Mouse (Mus musculus) ES-E14 (cell line): ENCODE measurements at regions not wholly inside any gene's neighbourhood (a gene's known extent, or its start where the extent isn't known, plus 50 kb on each side); places are given as distances from the start of the nearest gene placed in this dataset.

Experiments
- HCFC1 ChIP-seq: IDR thresholded peaks from 2 replicates; pipeline ENCODE4 v1.6.1; 2012; ENCODE audit warnings: low read length, inconsistent platforms, borderline replicate concordance; ENCODE audit not compliant: insufficient read depth
- MAFK ChIP-seq: IDR thresholded peaks from 2 replicates; pipeline ENCODE4 v1.6.1; 2014; ENCODE audit warnings: mild to moderate bottlenecking, low read depth, low read length, inconsistent platforms; ENCODE audit not compliant: insufficient read depth

DNA sequence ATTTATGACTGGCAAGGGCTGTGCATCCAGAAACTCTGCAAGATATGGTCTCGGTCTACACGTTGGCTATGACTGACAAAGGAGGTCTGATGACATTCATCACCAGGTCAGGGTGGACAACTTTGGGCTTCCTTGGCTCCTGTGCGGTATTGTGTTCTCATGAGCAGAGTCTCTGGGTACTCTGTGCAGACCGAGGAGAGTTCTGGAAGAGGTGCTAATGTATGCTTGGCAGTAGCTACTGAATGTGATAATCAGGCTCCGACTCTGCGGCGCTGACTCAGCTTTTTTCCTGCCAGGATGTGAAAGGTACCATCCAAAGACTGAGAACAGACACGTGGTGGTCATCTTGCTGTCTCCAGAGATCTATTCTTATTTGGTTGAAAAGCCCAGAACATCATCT, 94.5 kb upstream of the Oxgr1 start:
- no peak for TF ChIP-seq HCFC1
- TF ChIP-seq MAFK = peak; percentile 89
